Comparison of ENCODE assay signal across 8 mouse cellular contexts in the genomic region with DNA sequence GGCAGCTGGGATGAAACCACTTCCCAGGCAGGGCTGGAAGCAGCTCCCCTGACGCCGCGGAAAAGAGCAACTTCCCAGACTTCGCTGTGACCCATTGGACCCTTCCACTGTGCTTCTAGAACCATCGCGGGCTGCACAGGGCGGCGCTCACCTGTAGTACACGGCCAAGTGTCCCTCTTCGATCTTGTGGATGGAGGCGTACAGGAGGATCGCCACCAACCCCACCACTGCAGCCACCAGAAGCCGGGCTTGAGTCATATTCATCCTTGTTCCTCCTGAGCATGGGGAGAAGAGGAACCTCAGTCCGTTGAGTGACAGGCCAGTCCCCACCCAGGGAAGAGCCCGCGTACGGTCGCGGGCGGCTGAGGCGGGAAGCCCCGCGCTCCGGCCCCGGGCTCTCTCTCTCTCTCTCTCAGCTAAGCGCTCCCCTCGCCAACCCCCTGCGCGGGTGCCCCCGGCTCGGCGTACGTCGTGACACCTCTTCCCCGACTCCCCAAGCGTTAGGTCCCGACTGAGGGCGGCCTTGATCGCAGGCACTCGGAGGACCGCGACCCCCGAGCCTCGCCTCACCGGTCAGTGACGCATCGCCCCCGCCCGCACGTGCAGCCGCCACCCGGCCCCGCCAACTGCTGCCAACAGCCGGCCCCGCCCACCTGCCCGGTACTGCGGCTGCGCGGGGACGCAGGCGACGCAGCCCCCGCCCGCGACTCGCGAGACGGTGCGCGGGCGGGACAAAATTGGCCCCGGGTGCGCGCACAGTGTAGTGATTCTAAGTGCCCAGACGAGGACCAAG. TPM values are rescaled to one million over a fixed set of nuclear protein-coding genes. Genes with fewer than 3 reads are reported as not detected.
A peak's percentile ranks its signal among the peaks of the same experiment; 100 is the strongest.
DNase-seq lines count a peak whose midpoint lies in the region; ATAC-seq lines count a peak whose summit lies in the region.

Gene Erlin1, minus strand, starts transcription at position 665 of the 793 bp plus-strand sequence.

- ATAC-seq in intestine, embryonic 14.5 days (replicated peaks; ENCODE audit: low FRiP score, low TSS enrichment, low read depth): peak; percentile 88
- ATAC-seq in megakaryocyte progenitor cell, adult 5-6 weeks (replicated peaks; ENCODE audit: poor library complexity): peak; percentile 80

- intact Hi-C loops in gastrocnemius, postnatal 14 days (cut with DNase I; ENCODE audit: low total_unique reads): no loop called here
- intact Hi-C loops in left cerebral cortex, postnatal 10 days (cut with DNase I): loop anchor here (10.0 kb wide), 1 partner anchor 335 kb away; no protein-coding TSS in a partner anchor

- peaks cover 8% of the 10 kb centered on the region for H3K4me1 ChIP-seq in intestine, embryonic 14.5 days (replicated peaks; ENCODE audit: control insufficient read depth, insufficient read depth, low read length)

- H3K27me3 ChIP-seq in intestine, embryonic 14.5 days (replicated peaks; ENCODE audit: control insufficient read depth, insufficient read depth, low read length): no peaks in the 10 kb centered on the region

- H3K9ac ChIP-seq in intestine, embryonic 14.5 days (ENCODE audit: low read length): peak within 1 kb of the TSS; percentile 62

- H3K4me3 ChIP-seq in intestine, embryonic 14.5 days (ENCODE audit: low read depth, low read length): peak within 1 kb of the TSS; percentile 77

- no peaks in the 10 kb centered on the region for H3K9me3 ChIP-seq in intestine, embryonic 14.5 days (ENCODE audit: control insufficient read depth, low read length)

- WGBS in intestine, embryonic 14.5 days: under 1% methylated on average over 75 of the region's 75 CpGs

- peak within 1 kb of the TSS; percentile 59; the same call in 1 of the 2 replicates for H3K27ac ChIP-seq in intestine, embryonic 14.5 days (ENCODE audit: low read depth)

- H3K36me3 ChIP-seq in intestine, embryonic 14.5 days (ENCODE audit: control insufficient read depth, insufficient read depth, low read length): peaks cover 19% of the 10 kb centered on the region

- DNase-seq in adrenal gland, adult 18-20 months (ENCODE audit: low spot score in 2 of 2): peak; percentile 94 to 95
- DNase-seq in embryo, embryonic 10.5 days (ENCODE audit: low spot score): peak; percentile 92
- peak; percentile 91 for DNase-seq in gastrocnemius, postnatal 14 days
- peak; percentile 91 for DNase-seq in intestine, embryonic 14.5 days (ENCODE audit: low spot score)
- DNase-seq in left cerebral cortex, postnatal 10 days (ENCODE audit: extremely low spot score in 1 of 2, low spot score in 2 of 2): peak; percentile 83 to 96
- DNase-seq in right cerebral cortex, postnatal 10 days (ENCODE audit: low spot score in 2 of 2): peak; percentile 93 to 94
- DNase-seq in urinary bladder, postnatal 14 days (ENCODE audit: low spot score): peak; percentile 90

- H3K4me2 ChIP-seq in intestine, embryonic 14.5 days (ENCODE audit: low read length): peak within 1 kb of the TSS; percentile 91

RNA-seq across cellular contexts. Expression of gene Erlin1, which starts in this region (rescaled TPM):
- total RNA-seq in adrenal gland, adult 18-20 months (2021): 10 to 100 TPM; 17.7 to 28.0 TPM
- 1 to 10 TPM; 4.7 to 5.5 TPM for total RNA-seq in gastrocnemius, postnatal 14 days (2021)
- 21.9 and 25.7 TPM in 2 replicates for polyA plus RNA-seq in intestine, embryonic 14.5 days (2014; fragmentation: Nextera tagmentation; extraction: Ambion mirVana)
- 10 to 100 TPM; 22.8 to 26.4 TPM for total RNA-seq in left cerebral cortex, postnatal 10 days (2021)
- total RNA-seq in megakaryocyte progenitor cell, adult 5-6 weeks (2015): 75.6 and 76.5 TPM in 2 replicates
- 44.5 and 50.3 TPM in 2 replicates for total RNA-seq in megakaryocyte progenitor cell, adult 5-6 weeks (2017)

Comparison
In these comparisons a context has a peak if more than half of its experiments do, and no peak if none do; other contexts are left out.
1. Peak in every context shown above with its lines: DNase-seq, ATAC-seq, H3K4me3 ChIP-seq and H3K27ac ChIP-seq.